Mouse (Mus musculus) lung, adult 10 weeks (tissue): ENCODE data around the gene Acer3. TPM values are rescaled to one million over a fixed set of nuclear protein-coding genes. Genes with fewer than 3 reads are reported as not detected.

Experiments
- polyA plus RNA-seq: library from polyadenylated mRNA; stranded (reverse); fragments of 350-450 nt; fragmentation: Illumina TruSeq; extraction: RNeasy Lipid Tissue Mini Kit (QIAGEN cat#74804); gene quantifications from one replicate; pipeline ENCODE4 v1.2.3, GENCODE M21; 2014; ENCODE audit warnings: low read depth, low replicate concordance; ENCODE audit not compliant: insufficient read depth

The Acer3 gene
- polyA plus RNA-seq: 20.6 TPM

GRCm38 (mm10) chr7:98321083-98321482 is at the start of gene Acer3:
Gene Acer3, minus strand, starts transcription at chr7:98321208.

GRCm38 (mm10) chr7:98361063-98361652 is 40.1 kb upstream of the Acer3 start, which contains the start of gene Tsku:
Gene Tsku, minus strand, starts transcription at chr7:98361328.

GRCm38 (mm10) chr7:98199381-98199780 is 121.6 kb downstream of the Acer3 start, which contains the start of gene B3gnt6:
Gene B3gnt6, minus strand, starts transcription at chr7:98199481.

GRCm38 (mm10) chr7:98177929-98178559 is 143.0 kb downstream of the Acer3 start, which contains the start of gene Capn5:
Gene Capn5, minus strand, starts transcription at chr7:98178274.

Other genes with a start within 250 kb of the Acer3 start
- gene Myo7a, start 201.7 kb downstream of the Acer3 start, polyA plus RNA-seq: 6.3 TPM
- gene Omp, start 175.7 kb downstream of the Acer3 start, polyA plus RNA-seq: not detected
- gene Capn5, start 142.9 kb downstream of the Acer3 start, polyA plus RNA-seq: 5.0 TPM
- 0.24 TPM for gene B3gnt6, start 121.7 kb downstream of the Acer3 start, polyA plus RNA-seq
- gene Tsku, start 40.1 kb upstream of the Acer3 start, polyA plus RNA-seq: 7.3 TPM
- not detected for gene Gucy2d, start 119.2 kb upstream of the Acer3 start, polyA plus RNA-seq
- gene Lrrc32, start 168.1 kb upstream of the Acer3 start, polyA plus RNA-seq: 18.0 TPM